Mouse (Mus musculus): ENCODE measurements around the gene Eef2k.
"Not testable (repeated sequence)": the region's sequence is repeated elsewhere in the genome, so short reads cannot be mapped to it uniquely, and the experiment has no call there.

GRCm38 (mm10) chr7:120911268-120911667, 68.6 kb downstream of the Eef2k start:
- TF ChIP-seq CTCF, POLR2A (IDR thresholded peaks at IDR 0.05; ENCODE audit: extremely low read depth, insufficient read depth, low read length): not testable (repeated sequence)

All from cortical plate, adult 2 months (tissue).